Mouse (Mus musculus) liver, postnatal 0 days (tissue): ENCODE measurements around the gene Arhgef11. TPM values are rescaled to one million over a fixed set of nuclear protein-coding genes. Genes with fewer than 3 reads are reported as not detected.

ENCODE experiments used
- ATAC-seq: fragments of 200-750 bp; cut with Nextera tagmentation; 2 replicates; pipeline ENCODE4 v1.8.0; 2017; ENCODE audit warnings: mild to moderate bottlenecking, moderate library complexity
- DNase-seq: peaks from one replicate; pipeline ENCODE4 v3.0.0-alpha.2; 2016
- H3K27ac ChIP-seq: fragments of 300-500 bp; sonication (generic); 2 replicates; pipeline ENCODE4 v1.5.1; 2014; ENCODE audit warnings: antibody characterized with exemption, moderate library complexity, mild to moderate bottlenecking, low read depth
- H3K27me3 ChIP-seq: fragments of 300-500 bp; sonication (generic); 2 replicates; pipeline ENCODE4 v1.6.1; 2014; ENCODE audit warnings: low read length, control low read depth, mixed read lengths; ENCODE audit not compliant: insufficient read depth
- H3K36me3 ChIP-seq: fragments of 300-500 bp; sonication (generic); replicated peaks from 2 replicates; pipeline ENCODE4 v1.6.1; 2014; ENCODE audit warnings: mild to moderate bottlenecking, control low read depth, low read length, moderate library complexity, mixed read lengths; ENCODE audit not compliant: insufficient read depth
- H3K4me1 ChIP-seq: fragments of 300-500 bp; sonication (generic); 2 replicates; pipeline ENCODE4 v1.6.1; 2014; ENCODE audit warnings: antibody characterized with exemption, mild to moderate bottlenecking, control low read depth; ENCODE audit not compliant: insufficient read depth
- H3K4me2 ChIP-seq: fragments of 300-500 bp; sonication (generic); 2 replicates; pipeline ENCODE4 v1.6.1; 2014; ENCODE audit warnings: low read depth, mild to moderate bottlenecking, low read length, moderate library complexity, mixed read lengths
- H3K4me3 ChIP-seq: fragments of 300-500 bp; sonication (generic); 2 replicates; pipeline ENCODE4 v1.5.1; 2014; ENCODE audit warnings: low read depth, low read length
- H3K9ac ChIP-seq: fragments of 300-500 bp; sonication (generic); replicated peaks from 2 replicates; pipeline ENCODE4 v1.6.1; 2014; ENCODE audit warnings: mild to moderate bottlenecking, moderate library complexity
- H3K9me3 ChIP-seq: fragments of 300-500 bp; sonication (generic); 2 replicates; pipeline ENCODE4 v1.6.1; 2016; ENCODE audit warnings: mild to moderate bottlenecking, control low read depth, low read length, mixed read lengths
- CTCF ChIP-seq: sonication (generic); IDR thresholded peaks from 2 replicates; pipeline ENCODE4 v1.5.1; 2016; ENCODE audit warnings: antibody characterized with exemption, low read depth
- EP300 ChIP-seq: IDR thresholded peaks from 2 replicates; pipeline ENCODE4 v1.6.1; 2016; ENCODE audit warnings: antibody characterized with exemption, low read depth, mild to moderate bottlenecking
- WGBS: fragments of 180-500 bp; shearing (Covaris S2); extraction: QIAGEN DNeasy Blood & Tissue Kit; methylation state at CpG from one replicate; pipeline ENCODE4 v1.1.7; 2014; ENCODE audit not compliant: insufficient replicate concordance; 5-methylcytosine and 5-hydroxymethylcytosine counted together
- polyA plus RNA-seq: library from polyadenylated mRNA; unstranded; fragments of >200 nt; fragmentation: Nextera tagmentation; extraction: Ambion mirVana; gene quantifications from 2 replicates; pipeline ENCODE4 v1.2.1, GENCODE M21; 2015

The Arhgef11 gene
- polyA plus RNA-seq, 1 experiment from 2014 or later: 2.8 TPM

GRCm38 (mm10) chr3:87726191-87726590, 108.8 kb downstream of the Arhgef11 start:
- ATAC-seq (no peak), DNase-seq (peak; percentile 6)
- H3K27me3 ChIP-seq: no peaks in the 10 kb centered on the region
- TF ChIP-seq CTCF: no peak
- TF ChIP-seq EP300: no peak
- H3K4me1 ChIP-seq: no peaks in the 10 kb centered on the region
- 89% methylated on average over 7 of the region's 7 CpGs for WGBS
- peaks cover 67% of the 10 kb centered on the region for H3K36me3 ChIP-seq
- H3K4me2 ChIP-seq: no peak overlapping the region
- H3K4me3 ChIP-seq: no peak overlapping the region
- no peak overlapping the region for H3K27ac ChIP-seq
- H3K9ac ChIP-seq: no peak overlapping the region
- no peaks in the 10 kb centered on the region for H3K9me3 ChIP-seq

- no peak for TF ChIP-seq CTCF
- TF ChIP-seq EP300: no peak
- H3K9me3 ChIP-seq: no peaks in the 10 kb centered on the region
- DNase-seq: peak; percentile 3
- H3K27ac ChIP-seq: no peak overlapping the region
- H3K4me2 ChIP-seq: no peak overlapping the region
- no peaks in the 10 kb centered on the region for H3K4me1 ChIP-seq
- ATAC-seq: no peak
- H3K27me3 ChIP-seq: no peaks in the 10 kb centered on the region
- 74% methylated on average over 6 of the region's 6 CpGs for WGBS
- H3K36me3 ChIP-seq: peaks cover 61% of the 10 kb centered on the region
- H3K4me3 ChIP-seq: no peak overlapping the region
- H3K9ac ChIP-seq: no peak overlapping the region
These were observed 111.3 kb downstream of the Arhgef11 start for GRCm38 (mm10) chr3:87728696-87729095.

- Histone ChIP-seq H3K9me3 (no peaks in the 10 kb centered on the region), H3K9ac (no peak overlapping the region), H3K4me2 (no peak overlapping the region), H3K27me3 (no peaks in the 10 kb centered on the region), H3K36me3 (peaks cover 57% of the 10 kb centered on the region), H3K4me1 (no peaks in the 10 kb centered on the region), H3K4me3 (no peak overlapping the region), H3K27ac (no peak overlapping the region)
- no peak for TF ChIP-seq CTCF
- WGBS: 72% methylated on average over 4 of the region's 4 CpGs
- ATAC-seq (no peak), DNase-seq (no peak)
These were observed 115.7 kb downstream of the Arhgef11 start for GRCm38 (mm10) chr3:87733098-87733497.

GRCm38 (mm10) chr3:87733984-87734761, 116.8 kb downstream of the Arhgef11 start:
- no peak overlapping the region for H3K4me2 ChIP-seq

GRCm38 (mm10) chr3:87735335-87735734, 118.0 kb downstream of the Arhgef11 start:
- TF ChIP-seq CTCF (no peak), EP300 (no peak)
- Histone ChIP-seq H3K9ac (no peak overlapping the region), H3K27ac (no peak overlapping the region), H3K4me1 (no peaks in the 10 kb centered on the region), H3K27me3 (no peaks in the 10 kb centered on the region), H3K36me3 (peaks cover 41% of the 10 kb centered on the region), H3K9me3 (no peaks in the 10 kb centered on the region), H3K4me3 (no peak overlapping the region), H3K4me2 (no peak overlapping the region)
- ATAC-seq (no peak), DNase-seq (no peak)
- 70% methylated on average over 9 of the region's 9 CpGs for WGBS

More at GRCm38 (mm10) chr3:87733984-87734761, 116.8 kb downstream of the Arhgef11 start:
- Histone ChIP-seq H3K9me3 (no peaks in the 10 kb centered on the region), H3K36me3 (peaks cover 49% of the 10 kb centered on the region), H3K27ac (no peak overlapping the region), H3K4me3 (no peak overlapping the region), H3K27me3 (no peaks in the 10 kb centered on the region), H3K4me1 (no peaks in the 10 kb centered on the region), H3K9ac (no peak overlapping the region)
- WGBS: 87% methylated on average over 11 of the region's 11 CpGs
- no peak for TF ChIP-seq EP300
- no peak for TF ChIP-seq CTCF
- no peak for ATAC-seq
- DNase-seq: no peak

GRCm38 (mm10) chr3:87738906-87739305, 121.5 kb downstream of the Arhgef11 start:
- DNase-seq: no peak
- Histone ChIP-seq H3K4me1 (no peaks in the 10 kb centered on the region), H3K27me3 (no peaks in the 10 kb centered on the region), H3K36me3 (peaks cover 33% of the 10 kb centered on the region), H3K4me3 (no peak overlapping the region), H3K9ac (no peak overlapping the region), H3K4me2 (no peak overlapping the region), H3K9me3 (no peaks in the 10 kb centered on the region), H3K27ac (no peak overlapping the region)
- ATAC-seq: no peak
- 75% methylated on average over 5 of the region's 5 CpGs for WGBS
- TF ChIP-seq EP300 (no peak), CTCF (no peak)
